Mouse (Mus musculus): Measurements from ENCODE around the gene Pemt. TPM values are rescaled to one million over a fixed set of nuclear protein-coding genes. Genes with fewer than 3 reads are reported as not detected.

Pemt gene
- polyA plus RNA-seq, 1 experiment from 2014 or later, result 8.9 TPM

DNA sequence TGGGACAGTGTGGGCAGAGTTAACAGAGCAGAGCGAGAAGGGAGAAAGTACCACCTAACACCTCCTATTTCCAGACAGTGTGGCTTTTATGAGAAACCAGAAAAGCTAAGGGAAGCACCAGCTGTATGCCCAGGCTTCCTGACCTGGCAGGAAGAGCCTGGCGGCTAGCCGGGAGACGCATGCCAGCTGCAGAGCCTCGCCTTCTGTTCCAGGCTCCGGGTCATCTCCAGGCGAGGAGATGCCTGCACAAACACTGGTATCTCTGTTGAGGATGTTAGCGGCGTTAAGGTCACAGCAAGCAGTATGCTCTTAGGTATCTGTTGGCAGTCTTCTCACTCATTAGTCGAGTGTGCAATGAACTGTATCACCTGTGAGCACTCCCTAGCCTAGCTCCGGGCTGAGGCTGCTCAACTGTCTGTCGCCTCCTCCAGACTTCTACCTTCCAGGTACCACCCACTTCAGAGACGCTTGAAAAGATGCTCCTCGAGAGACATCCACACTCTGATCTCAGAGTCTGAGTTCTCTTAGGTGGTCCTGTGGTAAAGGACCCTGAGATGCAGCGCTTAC, 27.7 kb upstream of the Pemt start:
- Histone ChIP-seq H3K27me3 (no peaks in the 10 kb centered on the region), H3K4me2 (no peak overlapping the region), H3K4me1 (replicated peaks) (no peaks in the 10 kb centered on the region), H3K9ac (no peak overlapping the region), H3K9me3 (no peaks in the 10 kb centered on the region), H3K36me3 (no peaks in the 10 kb centered on the region), H3K27ac (replicated peaks) (no peak overlapping the region), H3K4me3 (no peak overlapping the region)
- ATAC-seq (ENCODE audit: low FRiP score, low read depth), result peak; percentile 19; the same call in 1 of the 2 replicates
- 72% methylated on average over 15 of the region's 15 CpGs for WGBS

DNA sequence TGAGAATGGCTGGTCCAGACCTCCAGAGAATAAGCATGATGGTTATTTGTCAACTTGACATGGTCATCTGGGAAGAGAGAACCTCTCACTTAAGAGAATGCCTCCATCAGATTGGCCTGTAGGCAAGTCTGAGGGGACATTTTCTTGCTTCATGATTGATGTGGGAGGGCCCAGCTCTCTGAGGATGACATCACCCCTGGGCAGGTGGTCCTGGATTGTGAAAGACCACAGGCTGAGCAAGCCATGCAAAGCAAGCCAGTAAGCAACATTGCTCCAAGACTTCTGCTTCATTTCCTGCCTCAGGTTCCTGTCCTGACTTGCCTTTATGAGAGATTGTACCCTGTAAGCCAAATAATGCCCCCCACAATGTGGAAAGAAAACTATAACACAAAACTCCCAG, 26.8 kb upstream of the Pemt start:
- Histone ChIP-seq H3K27ac (replicated peaks) (no peak overlapping the region), H3K27me3 (no peaks in the 10 kb centered on the region)
- ATAC-seq (ENCODE audit: low FRiP score, low read depth), result no peak

DNA sequence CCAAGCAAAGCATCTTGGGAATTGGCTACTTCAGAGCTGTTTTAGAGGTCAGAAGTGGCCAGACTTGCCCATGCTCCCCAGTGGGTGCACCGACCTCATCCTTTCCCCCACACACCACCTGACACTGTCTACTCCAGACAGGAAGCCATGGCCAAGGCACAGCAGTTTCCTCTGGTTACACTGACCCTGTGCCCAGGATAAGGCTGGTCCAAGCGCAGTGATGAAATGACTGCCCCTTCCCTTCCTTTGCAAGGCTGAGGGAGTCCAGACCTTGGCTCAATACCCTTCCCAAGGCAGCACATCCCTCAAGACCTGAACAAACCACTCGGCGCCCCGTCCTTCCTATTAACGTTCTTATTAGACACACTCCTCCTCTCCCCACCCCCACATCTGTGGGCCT, 24.9 kb upstream of the Pemt start:
- ATAC-seq (ENCODE audit: low FRiP score, low read depth), result no peak
- H3K27me3 ChIP-seq, result no peaks in the 10 kb centered on the region
- H3K4me3 ChIP-seq, result no peak overlapping the region
- H3K36me3 ChIP-seq, result no peaks in the 10 kb centered on the region
- H3K9me3 ChIP-seq, result no peaks in the 10 kb centered on the region
- no peaks in the 10 kb centered on the region for H3K4me1 ChIP-seq (replicated peaks)
- no peak overlapping the region for H3K27ac ChIP-seq (replicated peaks)
- no peak overlapping the region for H3K9ac ChIP-seq
- 94% methylated on average over 6 of the region's 6 CpGs for WGBS
- no peak overlapping the region for H3K4me2 ChIP-seq

More for the DNA sequence above, 26.8 kb upstream of the Pemt start:
- no peaks in the 10 kb centered on the region for H3K4me1 ChIP-seq (replicated peaks)
- H3K9ac ChIP-seq, result no peak overlapping the region
- no peak overlapping the region for H3K4me3 ChIP-seq
- no peaks in the 10 kb centered on the region for H3K36me3 ChIP-seq
- H3K9me3 ChIP-seq, result no peaks in the 10 kb centered on the region
- no peak overlapping the region for H3K4me2 ChIP-seq

DNA sequence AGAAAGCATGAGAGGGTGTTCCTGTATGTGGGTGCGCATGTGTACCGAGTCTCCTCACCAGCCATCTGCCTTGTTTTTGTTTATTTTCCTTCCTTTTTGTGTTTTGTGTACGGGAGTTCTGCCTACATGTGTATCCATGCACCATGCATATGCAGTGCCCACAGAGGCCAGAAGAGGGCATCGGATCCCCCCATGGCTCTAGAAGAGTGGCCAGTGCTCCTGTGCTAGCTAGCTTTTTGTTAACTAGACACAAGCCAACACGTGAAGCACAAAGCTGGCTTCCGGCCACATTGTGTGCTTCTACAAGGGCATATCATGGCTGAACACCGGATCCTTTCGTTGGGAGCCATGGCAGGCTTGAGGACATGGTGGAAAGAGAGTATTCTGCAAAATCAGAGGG, 24.3 kb upstream of the Pemt start:
- no peaks in the 10 kb centered on the region for H3K9me3 ChIP-seq
- no peaks in the 10 kb centered on the region for H3K27me3 ChIP-seq
- no peak for ATAC-seq (ENCODE audit: low FRiP score, low read depth)
- no peaks in the 10 kb centered on the region for H3K36me3 ChIP-seq
- no peak overlapping the region for H3K4me3 ChIP-seq
- H3K4me2 ChIP-seq, result no peak overlapping the region
- WGBS, result 38% methylated on average over 8 of the region's 8 CpGs
- H3K27ac ChIP-seq (replicated peaks), result no peak overlapping the region
- no peaks in the 10 kb centered on the region for H3K4me1 ChIP-seq (replicated peaks)
- H3K9ac ChIP-seq, result no peak overlapping the region

DNA sequence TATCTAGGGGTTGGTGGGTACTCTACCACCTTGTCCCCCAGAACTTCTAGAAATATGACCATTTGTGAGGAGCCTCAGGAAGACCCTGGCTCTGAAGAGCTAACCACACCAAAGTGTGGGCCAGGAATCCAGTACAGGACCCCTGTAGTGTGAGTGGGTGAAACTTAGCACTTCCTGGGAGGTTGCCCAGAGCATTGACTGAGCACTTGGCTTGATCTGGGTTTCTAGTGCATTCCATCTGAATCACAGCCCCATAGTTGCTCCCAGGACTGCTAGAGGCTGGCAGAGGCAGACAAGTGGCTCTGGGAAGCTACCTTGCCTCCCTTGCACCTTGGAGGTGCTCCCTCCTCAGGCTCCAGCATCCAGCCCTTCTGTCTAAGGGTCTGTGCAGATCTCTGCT, 22.3 kb upstream of the Pemt start:
- Histone ChIP-seq H3K4me3 (no peak overlapping the region), H3K27ac (replicated peaks) (no peak overlapping the region), H3K4me2 (no peak overlapping the region), H3K27me3 (no peaks in the 10 kb centered on the region), H3K9me3 (no peaks in the 10 kb centered on the region), H3K4me1 (replicated peaks) (no peaks in the 10 kb centered on the region), H3K36me3 (no peaks in the 10 kb centered on the region), H3K9ac (no peak overlapping the region)
- ATAC-seq (ENCODE audit: low FRiP score, low read depth), result no peak

DNA sequence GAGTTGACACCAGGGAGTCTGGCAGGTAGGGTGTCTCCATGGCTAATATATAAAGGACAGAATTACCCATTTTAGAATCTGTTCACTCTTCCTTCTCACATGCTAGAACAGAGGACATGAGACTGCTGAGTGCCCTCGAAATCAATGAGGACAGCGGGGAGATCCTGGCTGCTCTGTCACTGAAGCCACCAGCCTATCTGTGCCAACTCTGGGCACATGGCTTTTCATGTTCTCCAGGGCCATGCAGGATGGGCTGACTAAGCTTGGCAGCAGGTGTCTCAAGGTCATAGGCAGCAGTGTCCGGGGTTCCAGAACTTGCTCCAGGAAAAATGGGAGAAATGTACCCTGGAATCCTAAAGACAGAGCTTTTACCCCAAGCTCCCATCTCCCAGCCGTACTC, 21.4 kb upstream of the Pemt start:
- ATAC-seq (ENCODE audit: low FRiP score, low read depth), result no peak
- Histone ChIP-seq H3K9me3 (no peaks in the 10 kb centered on the region), H3K9ac (no peak overlapping the region), H3K4me2 (no peak overlapping the region), H3K4me1 (replicated peaks) (no peaks in the 10 kb centered on the region), H3K27ac (replicated peaks) (no peak overlapping the region), H3K27me3 (no peaks in the 10 kb centered on the region), H3K36me3 (no peaks in the 10 kb centered on the region), H3K4me3 (no peak overlapping the region)
- WGBS, result 92% methylated on average over 4 of the region's 4 CpGs

DNA sequence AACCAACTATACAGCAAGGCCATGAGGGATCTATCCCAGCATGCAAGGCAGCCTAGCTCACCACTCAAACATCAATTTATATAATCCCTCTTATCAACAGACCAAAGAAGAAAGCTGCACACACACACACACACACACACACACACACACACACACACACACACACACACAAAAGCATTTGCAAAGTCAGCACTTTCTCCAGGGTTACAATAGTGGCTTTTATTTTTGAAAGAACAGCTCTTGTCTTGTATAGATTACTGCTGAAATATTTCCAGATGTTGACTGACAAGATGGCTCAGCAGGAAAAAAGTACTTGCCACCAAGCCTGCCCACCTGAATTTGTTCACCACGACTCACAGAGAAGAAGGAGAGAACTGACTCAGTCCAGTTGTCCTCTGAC, 19.0 kb upstream of the Pemt start:
- no peaks in the 10 kb centered on the region for H3K36me3 ChIP-seq
- WGBS, result 50% methylated on average over 1 of the region's 1 CpGs
- no peaks in the 10 kb centered on the region for H3K9me3 ChIP-seq
- H3K27me3 ChIP-seq, result no peaks in the 10 kb centered on the region
- H3K27ac ChIP-seq (replicated peaks), result no peak overlapping the region
- no peak for ATAC-seq (ENCODE audit: low FRiP score, low read depth)
- H3K4me2 ChIP-seq, result no peak overlapping the region
- no peaks in the 10 kb centered on the region for H3K4me1 ChIP-seq (replicated peaks)
- H3K9ac ChIP-seq, result no peak overlapping the region
- H3K4me3 ChIP-seq, result no peak overlapping the region

DNA sequence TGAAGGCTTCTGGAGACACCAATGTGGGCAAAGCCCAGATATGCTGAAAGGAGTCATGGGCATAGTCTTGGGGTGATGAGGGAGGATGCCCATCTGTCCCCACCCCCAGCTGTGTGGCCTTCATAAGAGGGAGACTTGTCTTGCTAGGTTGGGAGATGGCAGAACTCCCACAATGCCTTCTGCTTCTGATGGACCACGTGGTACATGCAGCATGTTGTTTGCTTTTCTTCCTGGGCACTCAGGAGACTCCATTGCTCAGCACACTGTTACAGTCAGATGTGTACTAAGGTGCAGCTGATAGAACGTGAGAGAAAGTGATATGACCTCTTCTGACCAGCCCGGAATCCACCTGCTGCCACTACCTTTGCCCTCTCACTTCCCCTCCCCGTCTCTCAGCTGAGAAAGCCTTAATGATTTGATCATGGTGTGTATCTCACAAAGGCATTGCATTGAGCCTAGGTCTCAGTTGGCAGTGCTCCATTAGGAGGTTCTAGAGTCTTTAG, 15.3 kb upstream of the Pemt start:
- H3K9me3 ChIP-seq, result no peaks in the 10 kb centered on the region
- H3K36me3 ChIP-seq, result no peaks in the 10 kb centered on the region
- no peak overlapping the region for H3K4me2 ChIP-seq
- H3K9ac ChIP-seq, result no peak overlapping the region
- no peak overlapping the region for H3K27ac ChIP-seq (replicated peaks)
- no peak overlapping the region for H3K4me3 ChIP-seq
- WGBS, result 75% methylated on average over 4 of the region's 4 CpGs
- no peak for ATAC-seq (ENCODE audit: low FRiP score, low read depth)
- no peaks in the 10 kb centered on the region for H3K4me1 ChIP-seq (replicated peaks)
- no peaks in the 10 kb centered on the region for H3K27me3 ChIP-seq

DNA sequence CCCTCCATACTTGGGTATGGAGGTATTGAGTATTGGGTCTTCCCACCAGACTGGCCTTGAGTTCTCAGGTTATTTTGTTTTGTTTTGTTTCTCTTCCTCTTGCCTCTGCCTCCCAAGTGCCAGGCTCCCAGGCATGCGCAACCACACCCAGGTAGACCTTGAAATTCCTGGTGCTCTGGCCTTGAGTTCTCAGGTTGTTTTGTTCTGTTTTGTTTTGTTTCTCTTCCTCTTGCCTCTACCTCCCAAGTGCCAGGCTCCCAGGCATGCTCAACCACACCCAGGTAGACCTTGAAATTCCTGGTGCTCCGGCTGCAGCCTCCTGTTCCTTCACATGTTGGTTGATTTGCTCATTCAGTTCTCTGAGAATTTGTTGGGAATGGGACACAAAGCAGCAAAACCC, 13.7 kb upstream of the Pemt start:
- ATAC-seq (ENCODE audit: low FRiP score, low read depth), result no peak
- Histone ChIP-seq H3K9ac (no peak overlapping the region), H3K36me3 (no peaks in the 10 kb centered on the region), H3K4me2 (no peak overlapping the region), H3K27ac (replicated peaks) (no peak overlapping the region), H3K9me3 (no peaks in the 10 kb centered on the region), H3K4me3 (no peak overlapping the region), H3K27me3 (no peaks in the 10 kb centered on the region), H3K4me1 (replicated peaks) (no peaks in the 10 kb centered on the region)
- 98% methylated on average over 2 of the region's 2 CpGs for WGBS

DNA sequence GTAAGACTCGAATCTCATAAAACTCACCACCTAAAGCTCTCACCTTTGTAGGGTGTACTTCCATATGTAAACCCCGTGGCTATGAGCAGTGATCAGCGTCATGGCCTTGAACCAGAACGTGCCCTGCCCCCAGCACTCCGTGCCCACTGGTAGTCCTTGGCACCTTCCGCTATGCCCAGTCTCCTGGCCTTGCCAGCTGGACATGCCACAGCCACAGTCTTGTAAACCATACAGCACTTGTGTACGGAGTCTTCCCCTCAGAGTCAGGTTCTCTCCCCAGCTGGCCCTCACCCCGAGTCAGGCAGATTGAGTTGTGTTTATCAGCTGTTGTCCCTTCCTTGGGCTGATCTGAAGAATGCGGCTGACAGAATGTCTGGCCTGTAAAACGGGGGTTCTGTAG, 12.2 kb upstream of the Pemt start:
- no peak overlapping the region for H3K4me3 ChIP-seq
- no peaks in the 10 kb centered on the region for H3K9me3 ChIP-seq
- WGBS, result 84% methylated on average over 10 of the region's 10 CpGs
- H3K4me1 ChIP-seq (replicated peaks), result no peaks in the 10 kb centered on the region
- H3K4me2 ChIP-seq, result no peak overlapping the region
- H3K9ac ChIP-seq, result no peak overlapping the region
- no peak for ATAC-seq (ENCODE audit: low FRiP score, low read depth)
- H3K36me3 ChIP-seq, result no peaks in the 10 kb centered on the region
- no peaks in the 10 kb centered on the region for H3K27me3 ChIP-seq
- no peak overlapping the region for H3K27ac ChIP-seq (replicated peaks)

DNA sequence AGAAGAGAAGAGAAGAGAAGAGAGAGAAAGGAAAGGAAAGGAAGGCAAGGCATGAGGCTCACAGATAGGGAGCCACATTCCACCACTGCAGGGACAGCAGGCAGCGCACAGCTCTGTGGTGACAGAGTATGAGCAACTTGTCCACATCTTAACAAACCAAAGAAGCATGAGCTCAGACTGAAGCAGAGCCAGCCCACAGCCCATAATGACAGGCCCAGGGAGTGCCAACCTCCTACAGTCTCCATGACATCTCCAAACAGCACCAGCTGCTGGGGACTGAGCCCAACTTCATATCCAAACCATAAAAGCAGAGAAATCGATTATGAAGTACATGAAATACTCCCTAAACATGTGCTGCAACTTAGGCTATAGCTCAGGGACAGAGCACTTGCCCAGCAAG, 11.7 kb upstream of the Pemt start:
- no peak overlapping the region for H3K4me2 ChIP-seq
- no peak overlapping the region for H3K27ac ChIP-seq (replicated peaks)
- H3K36me3 ChIP-seq, result no peaks in the 10 kb centered on the region
- 74% methylated on average over 2 of the region's 2 CpGs for WGBS
- no peak for ATAC-seq (ENCODE audit: low FRiP score, low read depth)
- no peaks in the 10 kb centered on the region for H3K4me1 ChIP-seq (replicated peaks)
- no peaks in the 10 kb centered on the region for H3K27me3 ChIP-seq
- no peak overlapping the region for H3K4me3 ChIP-seq
- no peak overlapping the region for H3K9ac ChIP-seq
- no peaks in the 10 kb centered on the region for H3K9me3 ChIP-seq

DNA sequence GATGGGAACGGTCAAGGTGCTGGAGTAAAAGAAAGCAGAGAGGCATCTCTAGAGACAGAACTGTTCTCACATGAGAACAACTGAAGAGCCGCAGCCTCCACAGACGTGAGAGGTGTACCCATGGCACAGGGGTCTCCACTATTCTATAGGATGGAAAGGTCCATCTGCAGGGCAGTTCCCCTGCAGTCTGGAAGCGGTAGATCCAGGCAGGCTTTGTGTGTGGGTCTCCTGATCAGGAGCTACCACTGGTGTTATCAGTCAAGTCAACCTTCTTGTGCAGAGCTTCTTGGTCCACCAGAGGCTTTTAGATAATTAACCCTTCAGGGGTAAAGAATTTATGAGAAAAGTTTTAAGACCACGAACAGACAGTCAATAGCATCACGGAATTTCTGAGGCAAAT, 10.2 kb upstream of the Pemt start:
- 83% methylated on average over 6 of the region's 6 CpGs for WGBS
- no peak overlapping the region for H3K4me3 ChIP-seq
- ATAC-seq (ENCODE audit: low FRiP score, low read depth), result no peak
- H3K9ac ChIP-seq, result no peak overlapping the region
- no peaks in the 10 kb centered on the region for H3K4me1 ChIP-seq (replicated peaks)
- no peaks in the 10 kb centered on the region for H3K36me3 ChIP-seq
- H3K9me3 ChIP-seq, result no peaks in the 10 kb centered on the region
- H3K4me2 ChIP-seq, result no peak overlapping the region
- H3K27me3 ChIP-seq, result no peaks in the 10 kb centered on the region
- H3K27ac ChIP-seq (replicated peaks), result no peak overlapping the region

DNA sequence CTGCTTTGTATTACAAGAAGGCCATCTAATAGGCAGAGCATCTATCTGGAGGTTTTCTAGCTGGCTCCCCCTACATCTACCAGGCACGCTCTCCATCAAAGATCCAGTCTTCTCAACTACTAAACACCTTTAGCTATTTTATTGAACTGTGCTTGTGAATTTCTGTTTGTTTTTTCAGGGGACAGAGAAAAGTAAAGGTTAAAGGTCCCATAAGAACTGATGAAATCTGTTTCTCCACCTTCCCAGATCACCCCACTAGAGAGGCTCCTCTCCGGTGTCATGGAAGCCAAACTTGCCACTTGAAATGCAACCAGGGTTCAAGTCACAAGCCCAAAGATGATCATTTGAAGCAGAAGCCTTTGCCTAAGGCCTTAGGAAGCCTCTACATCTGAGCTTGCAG, 2.6 kb upstream of the Pemt start:
- Histone ChIP-seq H3K27me3 (no peaks in the 10 kb centered on the region), H3K27ac (replicated peaks) (no peak overlapping the region), H3K4me1 (replicated peaks) (peaks cover 10% of the 10 kb centered on the region), H3K9me3 (no peaks in the 10 kb centered on the region), H3K9ac (no peak overlapping the region), H3K36me3 (no peaks in the 10 kb centered on the region), H3K4me3 (no peak overlapping the region), H3K4me2 (no peak overlapping the region)
- ATAC-seq (ENCODE audit: low FRiP score, low read depth), result no peak
- WGBS, result 94% methylated on average over 2 of the region's 2 CpGs
